Mouse (Mus musculus) heart, adult 2 months (tissue): ENCODE data around the gene Prcd. TPM values are rescaled to one million over a fixed set of nuclear protein-coding genes. Genes with fewer than 3 reads are reported as not detected.

Experiments
- DNase-seq, 2 experiments: peaks; one replicate each; pipeline ENCODE4 v3.0.0; 2021
- H3K27ac ChIP-seq: fragments of 200-600 bp; 2 replicates; pipeline ENCODE4 v1.8.1; 2022
- H3K27me3 ChIP-seq: fragments of 200-500 bp; 2 replicates; pipeline ENCODE4 v1.6.1; 2012; ENCODE audit warnings: mild to moderate bottlenecking, low read length, inconsistent platforms, mixed read lengths; ENCODE audit not compliant: control insufficient read depth, insufficient read depth
- H3K36me3 ChIP-seq: fragments of 200-500 bp; 2 replicates; pipeline ENCODE4 v1.6.1; 2012; ENCODE audit warnings: low read length, inconsistent platforms; ENCODE audit not compliant: control insufficient read depth, insufficient read depth
- H3K4me1 ChIP-seq: fragments of 200-500 bp; 2 replicates; pipeline ENCODE4 v1.6.1; 2011; ENCODE audit warnings: low read length; ENCODE audit not compliant: control insufficient read depth, insufficient read depth
- H3K4me3 ChIP-seq: fragments of 200-600 bp; 2 replicates; pipeline ENCODE4 v1.8.1; 2022
- H3K79me2 ChIP-seq: fragments of 200-500 bp; replicated peaks from 2 replicates; pipeline ENCODE4 v1.6.1; 2012; ENCODE audit warnings: mild to moderate bottlenecking, inconsistent platforms, low read length, moderate library complexity, mixed read lengths; ENCODE audit not compliant: control insufficient read depth, insufficient read depth
- H3K9ac ChIP-seq: fragments of 200-500 bp; 2 replicates; pipeline ENCODE4 v1.6.1; 2012; ENCODE audit warnings: low read depth, mild to moderate bottlenecking, control low read depth, inconsistent platforms, low read length, mixed read lengths
- CTCF ChIP-seq: fragments of 200-600 bp; IDR thresholded peaks from 2 replicates; pipeline ENCODE4 v1.8.1; 2022; ENCODE audit warnings: antibody characterized with exemption, mild to moderate bottlenecking, moderate library complexity
- EP300 ChIP-seq: fragments of 200-500 bp; IDR thresholded peaks from 2 replicates; pipeline ENCODE4 v1.6.1; 2011; ENCODE audit warnings: low read depth, low read length, control low read depth; ENCODE audit not compliant: insufficient read depth
- POLR2A ChIP-seq: fragments of 200-500 bp; IDR thresholded peaks from 2 replicates; pipeline ENCODE4 v1.6.1; 2011; ENCODE audit warnings: mild to moderate bottlenecking, low read depth, low read length, control low read depth; ENCODE audit not compliant: insufficient read depth
- WGBS: fragments of 180-500 bp; shearing (Covaris S2); methylation state at CpG from one replicate; pipeline ENCODE4 v1.1.7; 2018; 5-methylcytosine and 5-hydroxymethylcytosine counted together
- intact Hi-C: fragments of 180-260 bp; cut with DNase I; formaldehyde crosslinking; loops from one replicate; pipeline ENCODE4 v1.15.1; 2025
- polyA plus RNA-seq: library from polyadenylated mRNA; depleted of rRNA; stranded (reverse); fragments of >200 nt; gene quantifications from 2 replicates; pipeline ENCODE4 v1.2.3, GENCODE M21; 2012
- total RNA-seq, 2 experiments: library from RNA; stranded (reverse); gene quantifications; 2 replicates each; pipeline ENCODE4 v1.2.3; 2021

Prcd gene
- total and polyA plus RNA-seq, 3 experiments: 1.1 to 1.3 (median 1.1) TPM

GRCm38 (mm10) chr11:116682501-116683144 lies 29.3 kb downstream of the Prcd start:
- H3K4me1 ChIP-seq: no peaks in the 10 kb centered on the region; the same call in 1 of the 2 replicates
- TF ChIP-seq CTCF: no peak
- no peak for TF ChIP-seq EP300
- no peak for TF ChIP-seq POLR2A
- intact Hi-C loops: no loop called here
- no peaks in the 10 kb centered on the region for H3K27me3 ChIP-seq
- no peak overlapping the region for H3K27ac ChIP-seq
- no peak overlapping the region for H3K4me3 ChIP-seq
- WGBS: 69% methylated on average over 14 of the region's 14 CpGs
- H3K79me2 ChIP-seq: no peaks in the 10 kb centered on the region
- DNase-seq: no peak
- H3K9ac ChIP-seq: no peak overlapping the region
- H3K36me3 ChIP-seq: no peaks in the 10 kb centered on the region

GRCm38 (mm10) chr11:116683777-116684176 lies 30.4 kb downstream of the Prcd start:
- Histone ChIP-seq H3K27ac (no peak overlapping the region), H3K79me2 (no peaks in the 10 kb centered on the region), H3K4me1 (no peaks in the 10 kb centered on the region; the same call in 1 of the 2 replicates), H3K27me3 (no peaks in the 10 kb centered on the region), H3K36me3 (no peaks in the 10 kb centered on the region), H3K4me3 (no peak overlapping the region), H3K9ac (no peak overlapping the region)
- no peak for TF ChIP-seq EP300
- no peak for TF ChIP-seq POLR2A
- no peak for TF ChIP-seq CTCF
- DNase-seq: no peak
- WGBS: 81% methylated on average over 4 of the region's 4 CpGs
- intact Hi-C loops: no loop called here

GRCm38 (mm10) chr11:116685729-116686128 lies 32.4 kb downstream of the Prcd start:
- no peaks in the 10 kb centered on the region; the same call in 1 of the 2 replicates for H3K4me1 ChIP-seq
- WGBS: 82% methylated on average over 9 of the region's 9 CpGs
- H3K27me3 ChIP-seq: no peaks in the 10 kb centered on the region
- no peak overlapping the region for H3K4me3 ChIP-seq
- intact Hi-C loops: no loop called here
- no peak overlapping the region for H3K9ac ChIP-seq
- no peak overlapping the region for H3K27ac ChIP-seq
- no peak for DNase-seq
- TF ChIP-seq CTCF (no peak), POLR2A (no peak), EP300 (no peak)
- H3K79me2 ChIP-seq: no peaks in the 10 kb centered on the region
- no peaks in the 10 kb centered on the region for H3K36me3 ChIP-seq

- TF ChIP-seq CTCF (no peak), POLR2A (no peak), EP300 (no peak)
- Histone ChIP-seq H3K27me3 (no peaks in the 10 kb centered on the region), H3K27ac (no peak overlapping the region), H3K9ac (no peak overlapping the region), H3K36me3 (no peaks in the 10 kb centered on the region), H3K4me1 (no peaks in the 10 kb centered on the region), H3K4me3 (no peak overlapping the region), H3K79me2 (no peaks in the 10 kb centered on the region)
- DNase-seq: no peak
- 65% methylated on average over 8 of the region's 8 CpGs for WGBS
- intact Hi-C loops: no loop called here
These were observed 34.6 kb downstream of the Prcd start for GRCm38 (mm10) chr11:116687897-116688296.

GRCm38 (mm10) chr11:116689622-116690021 lies 36.3 kb downstream of the Prcd start:
- H3K27me3 ChIP-seq: no peaks in the 10 kb centered on the region
- no peak overlapping the region for H3K27ac ChIP-seq
- TF ChIP-seq EP300: no peak
- TF ChIP-seq CTCF: no peak
- TF ChIP-seq POLR2A: no peak
- H3K9ac ChIP-seq: no peak overlapping the region
- H3K79me2 ChIP-seq: no peaks in the 10 kb centered on the region
- 94% methylated on average over 10 of the region's 10 CpGs for WGBS
- H3K4me3 ChIP-seq: no peak overlapping the region
- no peak for DNase-seq
- H3K4me1 ChIP-seq: peaks cover 3% of the 10 kb centered on the region
- intact Hi-C loops: loop anchor here (5.0 kb wide), 1 partner anchor 48 kb away; no protein-coding TSS in a partner anchor
- no peaks in the 10 kb centered on the region for H3K36me3 ChIP-seq

- no peaks in the 10 kb centered on the region for H3K79me2 ChIP-seq
- no peak overlapping the region for H3K27ac ChIP-seq
- no peak overlapping the region for H3K4me3 ChIP-seq
- H3K27me3 ChIP-seq: no peaks in the 10 kb centered on the region
- H3K36me3 ChIP-seq: no peaks in the 10 kb centered on the region
- TF ChIP-seq CTCF (no peak), POLR2A (no peak), EP300 (no peak)
- H3K9ac ChIP-seq: no peak overlapping the region
- H3K4me1 ChIP-seq: peaks cover 3% of the 10 kb centered on the region
- intact Hi-C loops: loop anchor here (5.0 kb wide), 1 partner anchor 46 kb away; no protein-coding TSS in a partner anchor
- DNase-seq: no peak
- WGBS: 71% methylated on average over 18 of the region's 18 CpGs
These were observed 37.6 kb downstream of the Prcd start for GRCm38 (mm10) chr11:116690701-116691575.
